Mouse (Mus musculus): Measurements from ENCODE around the gene Sgcd. TPM values are rescaled to one million over a fixed set of nuclear protein-coding genes. Genes with fewer than 3 reads are reported as not detected.

Gene Sgcd
- total and polyA plus RNA-seq, 3 experiments = 0.38 to 2.4 (median 0.43) TPM

DNA sequence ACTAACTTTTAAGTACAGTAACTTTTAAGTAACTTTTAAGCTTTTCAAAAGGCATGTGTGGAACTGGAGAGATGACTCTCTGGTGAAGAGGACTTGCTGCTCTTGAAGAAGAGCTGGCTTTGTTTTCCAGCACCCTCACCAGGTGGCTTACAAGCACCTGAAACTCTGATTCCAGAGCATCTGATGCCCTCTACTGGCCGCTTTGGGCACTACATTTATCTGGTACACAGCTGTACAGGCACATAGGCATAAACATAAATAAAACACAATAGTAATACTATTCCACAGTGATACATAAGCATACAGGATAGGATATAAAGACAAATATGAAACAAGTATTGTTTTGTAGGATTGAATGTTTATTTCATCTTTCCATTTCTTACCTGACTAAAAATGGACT lies 330.6 kb downstream of the Sgcd start:
- no peaks in the 10 kb centered on the region for H3K9me3 ChIP-seq (replicated peaks; ENCODE audit: low read length)
- no peak overlapping the region for H3K9ac ChIP-seq (ENCODE audit: insufficient read depth, low read depth)
- no peak overlapping the region for H3K27ac ChIP-seq (ENCODE audit: insufficient read depth, low read depth)
- dilution Hi-C loops (cut with MboI; ENCODE audit: extremely low pct_ligation_motif_present, extremely low pct_unique_long_range_greater_than_20kb, low sequenced_read_pairs) (no loop called here), in situ Hi-C loops (cut with MboI; ENCODE audit: low pct_ligation_motif_present, low pct_unique_long_range_greater_than_20kb, low sequenced_read_pairs) (no loop called here)
- no peaks in the 10 kb centered on the region for H3K36me3 ChIP-seq (replicated peaks in 1 of 2; ENCODE audit: control insufficient read depth in 1 of 2, insufficient read depth in 1 of 2, low read length in 1 of 2)
- H3K4me1 ChIP-seq (ENCODE audit: control insufficient read depth in 1 of 2, insufficient read depth in 2 of 2) = no peaks in the 10 kb centered on the region
- no peaks in the 10 kb centered on the region for H3K27me3 ChIP-seq (replicated peaks)
- no peak overlapping the region for H3K4me3 ChIP-seq (replicated peaks in 1 of 3; ENCODE audit: low read depth in 2 of 3, low read length in 2 of 3, poor library complexity in 1 of 3)
- TF ChIP-seq CTCF (conservative IDR thresholded peaks at IDR 0.05 in 1 of 2, IDR thresholded peaks at IDR 0.05 in 1 of 2; ENCODE audit: low read depth in 2 of 2, low read length in 2 of 2) (peak; percentile 82 to 92), SMC3 (IDR thresholded peaks at IDR 0.05; ENCODE audit: low read depth, low read length) (peak; percentile 67), JUN (IDR thresholded peaks at IDR 0.05; ENCODE audit: insufficient read depth, low read depth, low read length) (no peak), ETS1 (conservative IDR thresholded peaks at IDR 0.05; ENCODE audit: low read depth, low read length) (no peak), RAD21 (IDR thresholded peaks at IDR 0.05; ENCODE audit: low read depth, low read length) (peak; percentile 78)
- H3K4me2 ChIP-seq (ENCODE audit: insufficient read depth, low read depth, poor library complexity, severe bottlenecking) = no peak overlapping the region
- peak; percentile 74 for DNase-seq (ENCODE audit: extremely low read depth)
- no peaks in the 10 kb centered on the region for H3K79me2 ChIP-seq (replicated peaks; ENCODE audit: control insufficient read depth, extremely low read depth, insufficient read depth, poor library complexity, severe bottlenecking)

DNA sequence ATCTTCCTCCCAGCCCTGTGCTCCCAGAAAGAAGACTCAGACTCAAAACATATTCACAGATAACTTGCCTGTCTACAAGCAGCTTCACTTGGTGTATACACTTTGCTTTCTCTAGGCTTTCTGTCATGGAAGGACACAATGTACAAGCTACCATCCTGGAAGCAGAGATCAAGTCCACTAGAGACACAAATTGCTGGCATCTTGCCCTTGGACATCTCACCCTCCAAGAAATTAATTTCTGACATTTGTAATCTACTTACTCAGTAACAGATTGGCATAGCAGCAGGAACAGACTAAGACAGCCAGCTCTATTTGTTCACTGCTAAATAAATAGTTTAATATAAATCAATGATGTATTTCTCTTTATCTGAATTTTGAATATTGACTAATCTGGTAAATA lies 342.9 kb downstream of the Sgcd start:
- dilution Hi-C loops (cut with MboI; ENCODE audit: extremely low pct_ligation_motif_present, extremely low pct_unique_long_range_greater_than_20kb, low sequenced_read_pairs) = no loop called here
- no peaks in the 10 kb centered on the region for H3K4me1 ChIP-seq (ENCODE audit: control insufficient read depth in 1 of 2, insufficient read depth in 2 of 2)

GRCm38 (mm10) chr11:47641567-47642259 lies 347.1 kb downstream of the Sgcd start:
- Histone ChIP-seq H3K4me1 (ENCODE audit: control insufficient read depth in 1 of 2, insufficient read depth in 2 of 2) (no peaks in the 10 kb centered on the region), H3K36me3 (replicated peaks in 1 of 2; ENCODE audit: control insufficient read depth in 1 of 2, insufficient read depth in 1 of 2, low read length in 1 of 2) (no peaks in the 10 kb centered on the region), H3K27me3 (replicated peaks) (no peaks in the 10 kb centered on the region), H3K27ac (ENCODE audit: insufficient read depth, low read depth) (no peak overlapping the region), H3K4me3 (replicated peaks in 1 of 3; ENCODE audit: low read depth in 2 of 3, low read length in 2 of 3, poor library complexity in 1 of 3) (no peak overlapping the region), H3K9me3 (replicated peaks; ENCODE audit: low read length) (no peaks in the 10 kb centered on the region), H3K9ac (ENCODE audit: insufficient read depth, low read depth) (no peak overlapping the region), H3K4me2 (ENCODE audit: insufficient read depth, low read depth, poor library complexity, severe bottlenecking) (no peak overlapping the region), H3K79me2 (replicated peaks; ENCODE audit: control insufficient read depth, extremely low read depth, insufficient read depth, poor library complexity, severe bottlenecking) (no peaks in the 10 kb centered on the region)
- TF ChIP-seq CHD2 (IDR thresholded peaks at IDR 0.05; ENCODE audit: low read length) (no peak), EP300 (IDR thresholded peaks at IDR 0.05; ENCODE audit: low read length) (no peak), MXI1 (IDR thresholded peaks at IDR 0.05; ENCODE audit: low read depth, low read length) (no peak), PAX5 (IDR thresholded peaks at IDR 0.05; ENCODE audit: low read length) (no peak), USF1 (IDR thresholded peaks at IDR 0.05; ENCODE audit: low read depth, low read length) (no peak), NELFE (IDR thresholded peaks at IDR 0.05; ENCODE audit: low read depth, low read length) (no peak), UBTF (IDR thresholded peaks at IDR 0.05; ENCODE audit: low read depth, low read length) (no peak)
- no peak for DNase-seq (ENCODE audit: extremely low read depth)
- dilution Hi-C loops (cut with MboI; ENCODE audit: extremely low pct_ligation_motif_present, extremely low pct_unique_long_range_greater_than_20kb, low sequenced_read_pairs) = no loop called here
- in situ Hi-C loops (cut with MboI; ENCODE audit: low pct_ligation_motif_present, low pct_unique_long_range_greater_than_20kb, low sequenced_read_pairs) = no loop called here

More for the DNA sequence above, 342.9 kb downstream of the Sgcd start:
- Histone ChIP-seq H3K27ac (ENCODE audit: insufficient read depth, low read depth) (no peak overlapping the region), H3K4me3 (replicated peaks in 1 of 3; ENCODE audit: low read depth in 2 of 3, low read length in 2 of 3, poor library complexity in 1 of 3) (no peak overlapping the region), H3K27me3 (replicated peaks) (no peaks in the 10 kb centered on the region), H3K9ac (ENCODE audit: insufficient read depth, low read depth) (no peak overlapping the region), H3K79me2 (replicated peaks; ENCODE audit: control insufficient read depth, extremely low read depth, insufficient read depth, poor library complexity, severe bottlenecking) (no peaks in the 10 kb centered on the region), H3K36me3 (replicated peaks in 1 of 2; ENCODE audit: control insufficient read depth in 1 of 2, insufficient read depth in 1 of 2, low read length in 1 of 2) (no peaks in the 10 kb centered on the region), H3K4me2 (ENCODE audit: insufficient read depth, low read depth, poor library complexity, severe bottlenecking) (no peak overlapping the region), H3K9me3 (replicated peaks; ENCODE audit: low read length) (no peaks in the 10 kb centered on the region)
- no peak for DNase-seq (ENCODE audit: extremely low read depth)
- in situ Hi-C loops (cut with MboI; ENCODE audit: low pct_ligation_motif_present, low pct_unique_long_range_greater_than_20kb, low sequenced_read_pairs) = no loop called here
- TF ChIP-seq POLR2A (IDR thresholded peaks at IDR 0.05; ENCODE audit: low read depth, low read length) (no peak), UBTF (IDR thresholded peaks at IDR 0.05; ENCODE audit: low read depth, low read length) (no peak), USF1 (IDR thresholded peaks at IDR 0.05; ENCODE audit: low read depth, low read length) (no peak), ZC3H11A (IDR thresholded peaks at IDR 0.05; ENCODE audit: low read depth, low read length) (no peak), MYC (IDR thresholded peaks at IDR 0.05; ENCODE audit: low read depth, low read length) (no peak), SIN3A (IDR thresholded peaks at IDR 0.05; ENCODE audit: low read length) (no peak), HCFC1 (IDR thresholded peaks at IDR 0.05; ENCODE audit: low read depth, low read length) (no peak), USF2 (conservative IDR thresholded peaks at IDR 0.05; ENCODE audit: low read depth, low read length) (no peak), ZMIZ1 (IDR thresholded peaks at IDR 0.05; ENCODE audit: low read depth, low read length) (no peak), BHLHE40 (IDR thresholded peaks at IDR 0.05; ENCODE audit: low read depth, low read length) (no peak), ELF1 (IDR thresholded peaks at IDR 0.05; ENCODE audit: low read depth, low read length) (no peak), POLR2AphosphoS2 (IDR thresholded peaks at IDR 0.05; ENCODE audit: low read depth, low read length) (no peak), MXI1 (IDR thresholded peaks at IDR 0.05; ENCODE audit: low read depth, low read length) (no peak), GABPA (IDR thresholded peaks at IDR 0.05; ENCODE audit: insufficient replicate concordance, low read depth, low read length) (no peak), RAD21 (IDR thresholded peaks at IDR 0.05; ENCODE audit: low read depth, low read length) (no peak)
